Mouse (Mus musculus): ENCODE results near the gene Prr5. TPM values are rescaled to one million over a fixed set of nuclear protein-coding genes. Genes with fewer than 3 reads are reported as not detected.

The Prr5 gene
- polyA plus RNA-seq (2014; fragmentation: Nextera tagmentation; extraction: Ambion mirVana) = 7.3 and 10.9 TPM in 2 replicates

- Histone ChIP-seq H3K36me3 (ENCODE audit: control insufficient read depth, insufficient read depth, low read length) (no peaks in the 10 kb centered on the region), H3K27ac (ENCODE audit: low read depth, low read length) (no peak within 1 kb of the TSS), H3K9ac (ENCODE audit: low read length) (no peak within 1 kb of the TSS), H3K4me2 (no peak within 1 kb of the TSS), H3K27me3 (ENCODE audit: control insufficient read depth, insufficient read depth, low read length) (peaks cover 17% of the 10 kb centered on the region), H3K9me3 (ENCODE audit: control insufficient read depth, low read length) (no peaks in the 10 kb centered on the region), H3K4me3 (ENCODE audit: low read depth, low read length) (no peak within 1 kb of the TSS), H3K4me1 (ENCODE audit: control insufficient read depth, insufficient read depth, low read length) (no peaks in the 10 kb centered on the region)
- ATAC-seq (ENCODE audit: low FRiP score) (no peak), DNase-seq (ENCODE audit: low spot score, missing footprints) (peak; percentile 61)
- 84% methylated on average over 14 of the region's 14 CpGs for WGBS
These were observed at the start of gene Prr5 for GRCm38 (mm10) chr15:84668938-84669747. Gene Prr5 (plus strand): TSS chr15:84669620.

- WGBS = 73% methylated on average over 3 of the region's 3 CpGs
- Histone ChIP-seq H3K9me3 (ENCODE audit: control insufficient read depth, low read length) (no peaks in the 10 kb centered on the region; the same call in 1 of the 2 replicates), H3K4me3 (ENCODE audit: low read depth, low read length) (no peak overlapping the region), H3K36me3 (ENCODE audit: control insufficient read depth, insufficient read depth, low read length) (no peaks in the 10 kb centered on the region), H3K27me3 (ENCODE audit: control insufficient read depth, insufficient read depth, low read length) (peaks cover 3% of the 10 kb centered on the region; the same call in 1 of the 2 replicates), H3K4me2 (no peak overlapping the region), H3K4me1 (ENCODE audit: control insufficient read depth, insufficient read depth, low read length) (peaks cover 10% of the 10 kb centered on the region), H3K9ac (ENCODE audit: low read length) (no peak overlapping the region), H3K27ac (ENCODE audit: low read depth, low read length) (no peak overlapping the region)
- ATAC-seq (ENCODE audit: low FRiP score) (no peak), DNase-seq (ENCODE audit: low spot score, missing footprints) (no peak)
These were observed 49.4 kb upstream of the Prr5 start for GRCm38 (mm10) chr15:84620028-84620427.

- H3K36me3 ChIP-seq (ENCODE audit: control insufficient read depth, insufficient read depth, low read length) = no peaks in the 10 kb centered on the region
- no peak overlapping the region for H3K4me2 ChIP-seq
- no peaks in the 10 kb centered on the region for H3K27me3 ChIP-seq (ENCODE audit: control insufficient read depth, insufficient read depth, low read length)
- H3K9ac ChIP-seq (ENCODE audit: low read length) = no peak overlapping the region
- H3K4me1 ChIP-seq (ENCODE audit: control insufficient read depth, insufficient read depth, low read length) = peaks cover 19% of the 10 kb centered on the region
- peak; percentile 91 for DNase-seq (ENCODE audit: low spot score, missing footprints)
- no peaks in the 10 kb centered on the region; the same call in 1 of the 2 replicates for H3K9me3 ChIP-seq (ENCODE audit: control insufficient read depth, low read length)
- 26% methylated on average over 14 of the region's 14 CpGs for WGBS
- no peak overlapping the region for H3K27ac ChIP-seq (ENCODE audit: low read depth, low read length)
- H3K4me3 ChIP-seq (ENCODE audit: low read depth, low read length) = no peak overlapping the region
- ATAC-seq (ENCODE audit: low FRiP score) = peak; percentile 66
These were observed 47.5 kb upstream of the Prr5 start for GRCm38 (mm10) chr15:84621722-84622428.

- Histone ChIP-seq H3K9ac (ENCODE audit: low read length) (no peak overlapping the region), H3K27ac (ENCODE audit: low read depth, low read length) (no peak overlapping the region), H3K4me3 (ENCODE audit: low read depth, low read length) (no peak overlapping the region), H3K27me3 (ENCODE audit: control insufficient read depth, insufficient read depth, low read length) (no peaks in the 10 kb centered on the region), H3K36me3 (ENCODE audit: control insufficient read depth, insufficient read depth, low read length) (no peaks in the 10 kb centered on the region), H3K9me3 (ENCODE audit: control insufficient read depth, low read length) (no peaks in the 10 kb centered on the region; the same call in 1 of the 2 replicates), H3K4me1 (ENCODE audit: control insufficient read depth, insufficient read depth, low read length) (peaks cover 19% of the 10 kb centered on the region), H3K4me2 (no peak overlapping the region)
- ATAC-seq (ENCODE audit: low FRiP score) (no peak), DNase-seq (ENCODE audit: low spot score, missing footprints) (peak; percentile 76)
- 89% methylated on average over 9 of the region's 9 CpGs for WGBS
These were observed 44.5 kb upstream of the Prr5 start for GRCm38 (mm10) chr15:84624870-84625269.

GRCm38 (mm10) chr15:84625712-84626414 is 43.6 kb upstream of the Prr5 start:
- H3K4me2 ChIP-seq = no peak overlapping the region
- H3K4me1 ChIP-seq (ENCODE audit: control insufficient read depth, insufficient read depth, low read length) = peaks cover 19% of the 10 kb centered on the region
- H3K27me3 ChIP-seq (ENCODE audit: control insufficient read depth, insufficient read depth, low read length) = no peaks in the 10 kb centered on the region
- ATAC-seq (ENCODE audit: low FRiP score) (no peak), DNase-seq (ENCODE audit: low spot score, missing footprints) (peak; percentile 88)
- H3K9ac ChIP-seq (ENCODE audit: low read length) = no peak overlapping the region
- H3K4me3 ChIP-seq (ENCODE audit: low read depth, low read length) = no peak overlapping the region
- no peak overlapping the region for H3K27ac ChIP-seq (ENCODE audit: low read depth, low read length)
- H3K36me3 ChIP-seq (ENCODE audit: control insufficient read depth, insufficient read depth, low read length) = no peaks in the 10 kb centered on the region
- 72% methylated on average over 6 of the region's 6 CpGs for WGBS
- H3K9me3 ChIP-seq (ENCODE audit: control insufficient read depth, low read length) = no peaks in the 10 kb centered on the region

- ATAC-seq (ENCODE audit: low FRiP score) (no peak), DNase-seq (ENCODE audit: low spot score, missing footprints) (peak; percentile 88)
- peaks cover 11% of the 10 kb centered on the region for H3K4me1 ChIP-seq (ENCODE audit: control insufficient read depth, insufficient read depth, low read length)
- H3K9ac ChIP-seq (ENCODE audit: low read length) = no peak overlapping the region
- no peaks in the 10 kb centered on the region for H3K36me3 ChIP-seq (ENCODE audit: control insufficient read depth, insufficient read depth, low read length)
- no peak overlapping the region for H3K27ac ChIP-seq (ENCODE audit: low read depth, low read length)
- no peaks in the 10 kb centered on the region for H3K9me3 ChIP-seq (ENCODE audit: control insufficient read depth, low read length)
- no peak overlapping the region for H3K4me2 ChIP-seq
- H3K4me3 ChIP-seq (ENCODE audit: low read depth, low read length) = no peak overlapping the region
- 70% methylated on average over 5 of the region's 5 CpGs for WGBS
- H3K27me3 ChIP-seq (ENCODE audit: control insufficient read depth, insufficient read depth, low read length) = no peaks in the 10 kb centered on the region
These were observed 42.1 kb upstream of the Prr5 start for GRCm38 (mm10) chr15:84627308-84627707.

- WGBS = 14% methylated on average over 3 of the region's 3 CpGs
- peak; percentile 66; the same call in 1 of the 2 replicates for ATAC-seq (ENCODE audit: low FRiP score)
These were observed 39.7 kb upstream of the Prr5 start for GRCm38 (mm10) chr15:84629680-84630079.

GRCm38 (mm10) chr15:84631560-84631959 is 37.9 kb upstream of the Prr5 start:
- 2% methylated on average over 7 of the region's 7 CpGs for WGBS
- H3K36me3 ChIP-seq (ENCODE audit: control insufficient read depth, insufficient read depth, low read length) = no peaks in the 10 kb centered on the region
- no peak overlapping the region for H3K4me2 ChIP-seq
- H3K9me3 ChIP-seq (ENCODE audit: control insufficient read depth, low read length) = no peaks in the 10 kb centered on the region
- no peak overlapping the region for H3K4me3 ChIP-seq (ENCODE audit: low read depth, low read length)
- peak; percentile 70 for ATAC-seq (ENCODE audit: low FRiP score)
- H3K4me1 ChIP-seq (ENCODE audit: control insufficient read depth, insufficient read depth, low read length) = no peaks in the 10 kb centered on the region
- DNase-seq (ENCODE audit: low spot score, missing footprints) = peak; percentile 97
- no peak overlapping the region for H3K27ac ChIP-seq (ENCODE audit: low read depth, low read length)
- no peaks in the 10 kb centered on the region for H3K27me3 ChIP-seq (ENCODE audit: control insufficient read depth, insufficient read depth, low read length)
- no peak overlapping the region for H3K9ac ChIP-seq (ENCODE audit: low read length)

More at GRCm38 (mm10) chr15:84629680-84630079, 39.7 kb upstream of the Prr5 start:
- Histone ChIP-seq H3K4me3 (ENCODE audit: low read depth, low read length) (no peak overlapping the region), H3K36me3 (ENCODE audit: control insufficient read depth, insufficient read depth, low read length) (no peaks in the 10 kb centered on the region), H3K27ac (ENCODE audit: low read depth, low read length) (no peak overlapping the region), H3K4me2 (no peak overlapping the region), H3K27me3 (ENCODE audit: control insufficient read depth, insufficient read depth, low read length) (no peaks in the 10 kb centered on the region), H3K9me3 (ENCODE audit: control insufficient read depth, low read length) (no peaks in the 10 kb centered on the region), H3K4me1 (ENCODE audit: control insufficient read depth, insufficient read depth, low read length) (peaks cover 9% of the 10 kb centered on the region), H3K9ac (ENCODE audit: low read length) (no peak overlapping the region)
- DNase-seq (ENCODE audit: low spot score, missing footprints) = peak; percentile 97

Measured in midbrain, embryonic 11.5 days (tissue).